ENCODE assay signal across 13 mouse cellular contexts in the genomic region with DNA sequence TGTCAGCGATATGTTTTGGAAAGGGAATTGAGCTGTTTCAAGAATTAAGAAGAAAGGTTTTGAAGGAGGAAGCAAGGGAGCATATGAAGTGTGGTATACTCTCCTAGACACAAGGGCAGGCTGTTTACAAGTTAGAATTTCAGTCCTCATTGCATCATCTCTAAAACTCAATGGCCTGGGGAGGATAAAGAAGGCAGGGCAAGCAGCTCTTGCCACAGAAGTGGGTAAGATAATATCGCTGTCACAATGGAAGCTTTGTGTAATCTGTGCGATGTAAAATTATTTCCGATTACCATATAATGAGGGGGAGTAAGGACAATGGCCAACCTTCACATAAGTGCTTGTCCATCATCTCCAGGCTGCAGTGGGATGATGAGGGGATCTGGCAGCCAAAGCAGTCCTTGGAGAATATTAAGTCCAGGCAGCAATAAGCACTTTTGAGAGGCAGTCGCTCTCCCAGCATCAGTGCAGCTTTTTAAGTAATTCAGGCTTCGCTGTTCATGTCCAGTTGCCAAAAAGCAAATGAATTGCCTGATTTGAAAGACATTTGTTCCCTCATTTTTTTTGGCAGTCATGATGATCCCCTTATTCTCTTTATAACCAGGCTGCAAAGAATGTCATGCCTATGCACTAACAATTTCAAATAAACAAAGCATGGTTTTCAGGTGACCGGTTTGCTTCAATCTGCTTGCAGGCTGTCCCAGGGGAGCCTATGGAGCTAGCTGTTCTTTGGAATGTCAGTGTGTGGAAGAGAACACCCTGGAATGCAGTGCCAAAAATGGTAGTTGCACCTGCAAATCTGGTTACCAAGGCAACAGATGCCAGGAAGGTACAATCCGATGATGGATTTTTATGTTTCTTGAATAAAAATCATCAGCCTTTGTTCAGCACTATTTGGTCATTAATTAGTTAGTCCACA.
A peak's percentile ranks its signal among the peaks of the same experiment; 100 is the strongest.
DNase-seq lines count a peak whose midpoint lies in the region; ATAC-seq lines count a peak whose summit lies in the region.
"Had no signal": no experiment of that assay in that cellular context is flagged by ENCODE, and none has a peak within 500 bp of the region (broad histone marks: within the 10 kb centered on the region; RNA-seq: fewer than 3 reads in every experiment).

No protein-coding gene starts in this region.

- 0 out of 2 replicates have a peak overlapping the region, but pooled peaks have one; percentile 10 for H3K27ac ChIP-seq in hindbrain, embryonic 15.5 days (replicated peaks)
- H3K27ac ChIP-seq in hindbrain, embryonic 10.5 days, result no peak overlapping the region
- H3K27ac ChIP-seq in embryonic facial prominence, embryonic 10.5 days (replicated peaks), result no peak overlapping the region

- H3K36me3 ChIP-seq in hindbrain, embryonic 15.5 days, result no peaks in the 10 kb centered on the region
- no peaks in the 10 kb centered on the region for H3K36me3 ChIP-seq in hindbrain, embryonic 10.5 days
- H3K36me3 ChIP-seq in embryonic facial prominence, embryonic 10.5 days (replicated peaks), result no peaks in the 10 kb centered on the region

- H3K4me3 ChIP-seq in hindbrain, embryonic 15.5 days, result no peak overlapping the region
- H3K4me3 ChIP-seq in hindbrain, embryonic 10.5 days, result no peak overlapping the region
- no peak overlapping the region for H3K4me3 ChIP-seq in embryonic facial prominence, embryonic 10.5 days

- no peak for DNase-seq in hindbrain, embryonic 10.5 days (ENCODE audit: low spot score)
- DNase-seq in brain, adult 2 months (ENCODE audit: low read depth, low spot score), result peak; percentile 68
- DNase-seq in embryonic facial prominence, embryonic 10.5 days (ENCODE audit: low spot score), result peak; percentile 12
- DNase-seq in layer of hippocampus, postnatal 36 days, result peak; percentile 20 to 34
- no peak for DNase-seq in left cerebral cortex, postnatal 4 days
- DNase-seq: cerebellum, postnatal 36 days; gastrocnemius, postnatal 10 days; kidney, adult 11 months; kidney, postnatal 36 days; liver; lung, adult 2 months had no signal

- peaks cover 7% of the 10 kb centered on the region for H3K4me1 ChIP-seq in hindbrain, embryonic 15.5 days (replicated peaks)
- H3K4me1 ChIP-seq in hindbrain, embryonic 10.5 days (replicated peaks), result peaks cover 10% of the 10 kb centered on the region; the same call in 1 of the 2 replicates
- H3K4me1 ChIP-seq in embryonic facial prominence, embryonic 10.5 days, result peaks cover 10% of the 10 kb centered on the region

- no peak overlapping the region for H3K4me2 ChIP-seq in hindbrain, embryonic 15.5 days

- 50% methylated on average over 8 of the region's 8 CpGs for WGBS in hindbrain, embryonic 15.5 days
- WGBS in hindbrain, embryonic 10.5 days, result 78% methylated on average over 8 of the region's 8 CpGs
- 81% methylated on average over 8 of the region's 8 CpGs for WGBS in embryonic facial prominence, embryonic 10.5 days

- H3K9ac ChIP-seq in hindbrain, embryonic 15.5 days, result no peak overlapping the region

- intact Hi-C loops in left cerebral cortex, postnatal 4 days (cut with DNase I), result no loop called here

- no peak for ATAC-seq in hindbrain, embryonic 15.5 days (ENCODE audit: low FRiP score, low read depth)
- ATAC-seq in activated CD4-positive, CD25-positive, alpha-beta regulatory T cell, adult 4 months, result no peak

- no peaks in the 10 kb centered on the region for H3K27me3 ChIP-seq in hindbrain, embryonic 15.5 days
- H3K27me3 ChIP-seq in hindbrain, embryonic 10.5 days (ENCODE audit: insufficient read depth, poor library complexity, severe bottlenecking), result no peaks in the 10 kb centered on the region
- no peaks in the 10 kb centered on the region for H3K27me3 ChIP-seq in embryonic facial prominence, embryonic 10.5 days (replicated peaks; ENCODE audit: low read depth, poor library complexity, severe bottlenecking)

- no peaks in the 10 kb centered on the region for H3K9me3 ChIP-seq in hindbrain, embryonic 15.5 days
- no peaks in the 10 kb centered on the region for H3K9me3 ChIP-seq in hindbrain, embryonic 10.5 days
- H3K9me3 ChIP-seq in embryonic facial prominence, embryonic 10.5 days, result no peaks in the 10 kb centered on the region

Comparison
In these comparisons a context has a peak if more than half of its experiments do, and no peak if none do; other contexts are left out.
1. DNase-seq: peak in brain, adult 2 months (single experiment), embryonic facial prominence, embryonic 10.5 days (single experiment) and layer of hippocampus, postnatal 36 days (2 of 2); none in hindbrain, embryonic 10.5 days (single experiment) and left cerebral cortex, postnatal 4 days (single experiment).